Mouse (Mus musculus) frontal cortex, postnatal 25 days (tissue): ENCODE results near the gene Olfr288.
A peak's percentile ranks its signal among the peaks of the same experiment; 100 is the strongest.

Source experiments
- DNase-seq, 2 experiments: peaks; one replicate each; pipeline ENCODE4 v3.0.0; 2022; ENCODE audit warnings: low spot score in 2 of 2

Olfr288 gene

GRCm38 (mm10) chr15:98166963-98167644 is 28.2 kb downstream of the Olfr288 start, which contains the start of gene Ccdc184:
TSS of gene Ccdc184 (plus strand) at chr15:98167158.
- no peak for DNase-seq

- DNase-seq: no peak
Measured at GRCm38 (mm10) chr15:98165525-98165924, 29.8 kb downstream of the Olfr288 start, which contains the start of gene Asb8. TSS of gene Asb8 (minus strand) at chr15:98165625.

DNA sequence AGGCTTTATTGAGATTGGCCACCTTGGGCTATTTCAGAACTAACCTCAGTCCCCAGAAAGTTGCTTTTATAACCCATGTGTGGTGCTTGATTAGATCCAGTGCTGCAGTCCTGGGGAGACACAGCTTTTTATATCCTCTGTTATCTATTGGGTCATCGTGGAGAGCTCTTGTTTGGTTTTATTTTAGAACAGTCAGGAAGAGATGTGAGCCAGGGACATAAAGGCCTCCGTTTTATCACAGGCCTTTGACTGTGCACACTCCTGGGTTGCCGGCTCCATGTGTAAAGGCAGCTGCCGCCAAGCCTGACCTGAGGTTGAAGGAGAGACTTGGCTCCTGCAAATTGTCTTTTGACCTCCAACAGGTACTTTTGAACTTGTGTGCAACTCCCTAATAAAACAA is 32.8 kb downstream of the Olfr288 start:
- no peak for DNase-seq

- DNase-seq: no peak
Measured at GRCm38 (mm10) chr15:98161026-98161805, 34.1 kb downstream of the Olfr288 start.

GRCm38 (mm10) chr15:98157253-98157652 is 38.1 kb downstream of the Olfr288 start:
- DNase-seq: no peak

DNA sequence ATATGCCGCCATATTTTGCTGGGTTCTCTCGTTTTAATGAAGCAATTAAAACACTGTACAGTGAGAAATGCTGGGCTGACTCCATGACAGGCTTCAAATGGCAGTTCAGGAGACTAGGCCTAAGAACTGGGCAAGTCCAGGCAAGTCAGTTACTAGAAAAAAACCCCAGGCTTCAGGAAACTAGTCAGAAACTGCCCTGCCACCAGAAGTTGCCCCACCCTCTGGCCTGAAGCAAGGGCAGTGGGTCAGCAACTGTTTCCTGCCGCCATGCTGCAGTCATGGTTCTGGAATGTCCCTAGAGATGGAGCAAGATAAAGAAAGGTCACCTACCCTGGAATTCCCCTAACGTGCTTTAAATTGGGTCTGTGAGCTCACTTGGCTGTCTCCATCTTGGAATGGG is 39.4 kb downstream of the Olfr288 start:
- no peak for DNase-seq

DNA sequence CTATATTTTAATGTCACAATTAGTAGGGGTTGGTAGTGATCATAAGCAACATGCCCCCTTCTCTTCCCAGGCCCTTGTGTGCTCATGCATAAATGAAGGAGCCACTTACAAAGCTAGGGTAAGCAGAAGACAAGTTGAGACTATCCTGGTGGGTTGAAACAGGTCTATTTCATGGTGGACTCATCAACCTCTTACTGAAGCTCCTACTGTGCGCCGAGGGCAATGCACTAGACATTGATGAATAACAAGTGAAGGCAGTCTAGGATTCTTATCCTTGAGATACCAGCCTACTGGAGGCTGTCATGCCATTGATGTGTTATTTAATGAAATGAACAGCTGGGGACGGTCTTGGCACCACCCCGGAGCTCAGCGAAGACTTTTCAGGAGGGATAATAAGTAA is 40.1 kb downstream of the Olfr288 start:
- no peak for DNase-seq

GRCm38 (mm10) chr15:98154631-98155030 is 40.7 kb downstream of the Olfr288 start:
- no peak for DNase-seq

- no peak for DNase-seq
Measured at GRCm38 (mm10) chr15:98154146-98154545, 41.2 kb downstream of the Olfr288 start.

GRCm38 (mm10) chr15:98153625-98154024 is 41.7 kb downstream of the Olfr288 start:
- no peak for DNase-seq

- DNase-seq: no peak
Measured at GRCm38 (mm10) chr15:98152916-98153315, 42.4 kb downstream of the Olfr288 start.

GRCm38 (mm10) chr15:98149166-98149602 is 46.2 kb downstream of the Olfr288 start:
- no peak for DNase-seq

GRCm38 (mm10) chr15:98148356-98148755 is 47.0 kb downstream of the Olfr288 start:
- no peak for DNase-seq

- peak; percentile 89 to 92 for DNase-seq
Measured at GRCm38 (mm10) chr15:98145559-98146181, 49.7 kb downstream of the Olfr288 start.

DNA sequence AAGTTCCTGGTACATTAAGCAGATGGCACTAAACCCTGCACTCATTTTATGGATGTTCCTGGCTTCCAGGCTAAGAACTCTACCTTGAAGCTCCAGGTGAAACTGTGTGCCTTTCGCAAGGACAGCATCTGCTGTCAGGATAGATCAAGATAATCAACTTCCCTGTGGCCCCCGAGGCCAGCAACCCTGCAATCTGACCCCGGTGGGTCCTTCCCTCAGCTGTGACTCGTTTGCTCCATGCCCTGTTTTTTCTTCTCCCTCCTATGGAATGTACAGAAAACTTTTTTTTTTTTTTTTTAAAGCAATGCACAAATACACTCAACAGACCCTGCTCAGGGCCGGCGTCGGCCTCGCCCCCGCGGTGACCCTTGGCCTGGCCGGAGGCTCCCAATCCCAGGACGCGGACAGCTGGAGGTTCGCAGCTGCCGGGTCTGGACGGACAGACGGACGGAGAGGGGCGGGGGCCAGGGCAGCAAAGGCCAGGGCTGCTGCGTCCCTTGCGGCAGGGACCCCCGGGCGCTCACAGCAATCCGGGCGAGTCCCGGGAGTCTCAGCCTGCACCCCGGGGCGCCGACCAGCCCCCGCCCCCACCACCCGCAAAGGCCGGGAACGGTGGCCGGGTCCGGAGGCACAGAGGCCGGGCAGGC is 50.4 kb downstream of the Olfr288 start:
- DNase-seq: no peak

DNA sequence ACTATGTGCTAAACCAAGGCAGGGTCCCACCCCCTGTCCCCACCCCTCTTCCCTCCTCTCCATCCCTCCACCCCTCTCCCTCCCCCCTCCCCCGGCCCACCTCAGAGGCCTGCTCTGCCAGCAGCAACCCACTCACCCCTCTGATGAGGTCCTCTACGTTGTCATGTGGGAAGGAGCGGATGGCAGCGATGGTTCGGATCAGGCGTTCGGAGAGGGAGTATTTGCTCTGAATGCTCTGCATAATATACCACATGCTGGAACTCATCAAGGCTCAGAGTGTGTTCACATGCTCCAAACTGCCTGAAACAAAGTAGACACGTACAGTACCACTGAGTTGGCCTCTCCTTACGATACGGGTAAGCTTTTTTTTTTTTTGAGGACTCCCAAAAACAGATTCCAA is 52.8 kb downstream of the Olfr288 start:
- DNase-seq: no peak

DNA sequence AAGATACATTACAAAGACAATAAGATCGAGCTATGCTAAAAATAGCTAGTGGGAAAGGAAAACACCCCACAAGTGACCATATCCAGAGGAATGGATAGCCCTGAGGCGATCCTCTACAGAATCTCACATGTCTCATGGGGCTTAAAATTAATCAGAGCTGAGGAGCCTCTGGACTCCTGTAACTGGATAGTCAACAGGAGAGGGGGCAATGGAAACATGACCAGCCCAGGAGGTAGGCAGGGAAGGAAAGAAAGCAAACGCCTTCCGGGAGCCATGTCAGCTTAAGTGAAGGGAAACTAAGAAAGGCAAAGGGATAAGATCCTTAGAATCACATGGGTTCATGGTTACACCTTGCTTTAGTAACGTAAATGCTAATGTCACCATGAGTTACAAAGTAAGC is 54.5 kb downstream of the Olfr288 start:
- DNase-seq: no peak

- no peak for DNase-seq
Measured at GRCm38 (mm10) chr15:98139763-98140162, 55.6 kb downstream of the Olfr288 start.

- no peak for DNase-seq
Measured at GRCm38 (mm10) chr15:98136871-98137270, 58.5 kb downstream of the Olfr288 start.
